In genomic region chr6:82702593-82703017, GRCm38 (mm10) we compare ENCODE assay signal across 7 mouse cellular contexts. TPM values are rescaled to one million over a fixed set of nuclear protein-coding genes. Genes with fewer than 3 reads are reported as not detected.
DNase-seq lines count a peak whose midpoint lies in the region; ATAC-seq and TF ChIP-seq lines count a peak whose summit lies in the region.

No protein-coding gene starts in this region.

- H3K27ac ChIP-seq in embryonic facial prominence, embryonic 10.5 days (replicated peaks): no peak overlapping the region
- no peak overlapping the region for H3K27ac ChIP-seq in limb, embryonic 13.5 days
- H3K27ac ChIP-seq in midbrain, postnatal 0 days (ENCODE audit: low read depth, low read length): no peak overlapping the region

- H3K27me3 ChIP-seq in embryonic facial prominence, embryonic 10.5 days (replicated peaks; ENCODE audit: low read depth, poor library complexity, severe bottlenecking): no peaks in the 10 kb centered on the region
- H3K27me3 ChIP-seq in limb, embryonic 13.5 days: no peaks in the 10 kb centered on the region
- H3K27me3 ChIP-seq in midbrain, postnatal 0 days (ENCODE audit: insufficient read depth, low read length): no peaks in the 10 kb centered on the region

- no peaks in the 10 kb centered on the region for H3K9me3 ChIP-seq in embryonic facial prominence, embryonic 10.5 days
- no peaks in the 10 kb centered on the region for H3K9me3 ChIP-seq in limb, embryonic 13.5 days
- H3K9me3 ChIP-seq in midbrain, postnatal 0 days (ENCODE audit: low read length): no peaks in the 10 kb centered on the region

- no peak overlapping the region for H3K4me2 ChIP-seq in limb, embryonic 13.5 days (replicated peaks)
- no peak overlapping the region for H3K4me2 ChIP-seq in midbrain, postnatal 0 days (ENCODE audit: low read depth, low read length, poor library complexity, severe bottlenecking)

- no peaks in the 10 kb centered on the region for H3K36me3 ChIP-seq in embryonic facial prominence, embryonic 10.5 days (replicated peaks)
- no peaks in the 10 kb centered on the region for H3K36me3 ChIP-seq in limb, embryonic 13.5 days
- H3K36me3 ChIP-seq in midbrain, postnatal 0 days (ENCODE audit: insufficient read depth, low read length): no peaks in the 10 kb centered on the region

- peak; percentile 93 for TF ChIP-seq CTCF in midbrain, postnatal 0 days (IDR thresholded peaks at IDR 0.05)

- H3K9ac ChIP-seq in limb, embryonic 13.5 days: no peak overlapping the region
- H3K9ac ChIP-seq in midbrain, postnatal 0 days (replicated peaks; ENCODE audit: low read length, poor library complexity, severe bottlenecking): no peak overlapping the region

- 30% methylated on average over 16 of the region's 16 CpGs for WGBS in embryonic facial prominence, embryonic 10.5 days
- WGBS in limb, embryonic 13.5 days: 21% methylated on average over 16 of the region's 16 CpGs
- WGBS in midbrain, postnatal 0 days: 32% methylated on average over 16 of the region's 16 CpGs

- no peak overlapping the region for H3K4me3 ChIP-seq in embryonic facial prominence, embryonic 10.5 days
- no peak overlapping the region for H3K4me3 ChIP-seq in limb, embryonic 13.5 days
- no peak overlapping the region for H3K4me3 ChIP-seq in midbrain, postnatal 0 days (ENCODE audit: low read depth, low read length)

- peak; percentile 88 for ATAC-seq in limb, embryonic 13.5 days (ENCODE audit: low FRiP score, low read depth)
- peak; percentile 68 for ATAC-seq in midbrain, postnatal 0 days (ENCODE audit: low FRiP score)

- DNase-seq in adrenal gland, postnatal 10 days: peak; percentile 96
- DNase-seq in embryonic facial prominence, embryonic 10.5 days (ENCODE audit: low spot score): peak; percentile 90
- peak; percentile 77 to 90 for DNase-seq in heart, adult 18-20 months
- peak; percentile 82 for DNase-seq in kidney, adult 9 months
- peak; percentile 87 for DNase-seq in midbrain, postnatal 0 days (ENCODE audit: low spot score)
- DNase-seq in spleen, postnatal 10 days (ENCODE audit: low spot score in 2 of 2): peak; percentile 77 to 92

- H3K4me1 ChIP-seq in embryonic facial prominence, embryonic 10.5 days: peaks cover 15% of the 10 kb centered on the region
- peaks cover 8% of the 10 kb centered on the region; the same call in 1 of the 2 replicates for H3K4me1 ChIP-seq in limb, embryonic 13.5 days
- H3K4me1 ChIP-seq in midbrain, postnatal 0 days (ENCODE audit: insufficient read depth, low read length): 0 out of 2 replicates have a peak, but pooled peaks cover 3% of the 10 kb centered on the region

RNA-seq across cellular contexts. Expression of gene Pole4, which starts 2.6 kb away (rescaled TPM):
- 10 to 100 TPM; 37.9 to 41.8 TPM for total RNA-seq in adrenal gland, postnatal 10 days (2021)
- polyA plus RNA-seq in embryonic facial prominence, embryonic 10.5 days (2016; fragmentation: Nextera tagmentation; extraction: Ambion mirVana): 91.8 and 95.3 TPM in 2 replicates
- 10 to 100 TPM; 20.2 to 20.3 TPM for total RNA-seq in heart, adult 18-20 months (2021)
- 101 TPM in 2 replicates for polyA plus RNA-seq in limb, embryonic 13.5 days (2015; fragmentation: Nextera tagmentation; extraction: Ambion mirVana)
- 68.2 and 90.0 TPM in 2 replicates for total RNA-seq in midbrain, postnatal 0 days (2014; rRNA removed)
- 134 and 145 TPM in 2 replicates for polyA plus RNA-seq in midbrain, postnatal 0 days (2015; fragmentation: Nextera tagmentation; extraction: Ambion mirVana)
